Mouse (Mus musculus) liver, adult 2 months (tissue): ENCODE measurements around the gene Mrps18b. TPM values are rescaled to one million over a fixed set of nuclear protein-coding genes. Genes with fewer than 3 reads are reported as not detected.

Experiments
- DNase-seq: peaks from one replicate; pipeline ENCODE4 v3.0.0-alpha.2; 2011; ENCODE audit warnings: low read depth, low spot score; ENCODE audit errors: extremely low read depth
- H3K27ac ChIP-seq: fragments of 200-500 bp; replicated peaks from 2 replicates; pipeline ENCODE4 v1.5.1; 2012; ENCODE audit warnings: low read depth, mild to moderate bottlenecking, control low read depth, inconsistent platforms, low read length; ENCODE audit not compliant: insufficient read depth
- H3K27me3 ChIP-seq: fragments of 200-500 bp; 2 replicates; pipeline ENCODE4 v1.6.1; 2012; ENCODE audit warnings: mild to moderate bottlenecking, moderate library complexity, low read length, inconsistent platforms; ENCODE audit not compliant: control insufficient read depth, insufficient read depth
- H3K36me3 ChIP-seq: fragments of 200-500 bp; 2 replicates; pipeline ENCODE4 v1.6.1; 2012; ENCODE audit warnings: low read length, inconsistent platforms; ENCODE audit not compliant: control insufficient read depth, insufficient read depth
- H3K4me1 ChIP-seq: fragments of 200-500 bp; 2 replicates; pipeline ENCODE4 v1.6.1; 2011; ENCODE audit warnings: low read length; ENCODE audit not compliant: control insufficient read depth, insufficient read depth
- H3K4me3 ChIP-seq: fragments of 200-500 bp; 2 replicates; pipeline ENCODE4 v1.5.1; 2011; ENCODE audit warnings: low read depth, mild to moderate bottlenecking, control low read depth, low read length, moderate library complexity; ENCODE audit not compliant: insufficient read depth
- H3K79me2 ChIP-seq: fragments of 200-500 bp; 2 replicates; pipeline ENCODE4 v1.6.1; 2012; ENCODE audit warnings: inconsistent platforms, mild to moderate bottlenecking, low read length, moderate library complexity; ENCODE audit not compliant: control insufficient read depth, insufficient read depth
- H3K9ac ChIP-seq: fragments of 200-500 bp; 2 replicates; pipeline ENCODE4 v1.6.1; 2012; ENCODE audit warnings: low read depth, mild to moderate bottlenecking, control low read depth, inconsistent platforms, low read length
- CTCF ChIP-seq: fragments of 200-500 bp; IDR thresholded peaks from 2 replicates; pipeline ENCODE4 v1.5.1; 2011; ENCODE audit warnings: low read depth, low read length, control low read depth
- POLR2A ChIP-seq: fragments of 200-500 bp; IDR thresholded peaks from 2 replicates; pipeline ENCODE4 v1.6.1; 2011; ENCODE audit warnings: low read length, control low read depth; ENCODE audit not compliant: insufficient read depth; ENCODE audit errors: extremely low read depth
- WGBS: fragments of 180-500 bp; shearing (Covaris S2); methylation state at CpG from one replicate; pipeline ENCODE4 v1.1.7; 2018; 5-methylcytosine and 5-hydroxymethylcytosine counted together
- polyA plus RNA-seq: library from polyadenylated mRNA; depleted of rRNA; stranded (reverse); fragments of >200 nt; gene quantifications from 2 replicates; pipeline ENCODE4 v1.2.3, GENCODE M21; 2012
- total RNA-seq: library from RNA; depleted of rRNA; stranded (reverse); fragments of >200 nt; gene quantifications from 2 replicates; pipeline ENCODE4 v1.2.3, GENCODE M21; 2014

The Mrps18b gene
- total and polyA plus RNA-seq, 2 experiments = 41.1 to 106 TPM

DNA sequence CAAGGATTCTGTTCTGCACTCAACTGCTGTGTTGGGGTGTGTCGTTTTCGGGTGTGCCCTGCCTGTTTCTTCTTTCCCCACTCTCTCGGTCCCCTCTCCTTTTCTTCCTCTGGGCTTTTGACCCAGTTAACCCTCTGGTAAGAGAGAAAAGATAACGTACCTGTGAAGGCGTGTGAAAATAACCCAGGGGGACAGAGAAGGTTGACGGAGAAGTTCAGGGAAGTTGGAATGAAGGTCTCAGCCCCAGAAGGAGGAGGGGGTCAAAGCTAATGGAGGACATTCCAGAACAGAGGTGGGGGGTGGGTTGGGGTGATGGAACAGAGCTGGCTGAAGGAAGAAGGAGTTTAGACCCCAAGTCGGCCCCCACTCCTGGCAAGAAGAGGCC lies 47.2 kb downstream of the Mrps18b start:
- Histone ChIP-seq H3K9ac (peak overlapping the region; percentile 53; the same call in 1 of the 2 replicates), H3K36me3 (no peaks in the 10 kb centered on the region), H3K79me2 (no peaks in the 10 kb centered on the region), H3K4me1 (peaks cover 6% of the 10 kb centered on the region), H3K27ac (peak overlapping the region; percentile 84), H3K4me3 (peak overlapping the region; percentile 77), H3K27me3 (peaks cover 6% of the 10 kb centered on the region; the same call in 1 of the 2 replicates)
- TF ChIP-seq POLR2A (no peak), CTCF (no peak)
- WGBS = 47% methylated on average over 7 of the region's 7 CpGs
- no peak for DNase-seq

DNA sequence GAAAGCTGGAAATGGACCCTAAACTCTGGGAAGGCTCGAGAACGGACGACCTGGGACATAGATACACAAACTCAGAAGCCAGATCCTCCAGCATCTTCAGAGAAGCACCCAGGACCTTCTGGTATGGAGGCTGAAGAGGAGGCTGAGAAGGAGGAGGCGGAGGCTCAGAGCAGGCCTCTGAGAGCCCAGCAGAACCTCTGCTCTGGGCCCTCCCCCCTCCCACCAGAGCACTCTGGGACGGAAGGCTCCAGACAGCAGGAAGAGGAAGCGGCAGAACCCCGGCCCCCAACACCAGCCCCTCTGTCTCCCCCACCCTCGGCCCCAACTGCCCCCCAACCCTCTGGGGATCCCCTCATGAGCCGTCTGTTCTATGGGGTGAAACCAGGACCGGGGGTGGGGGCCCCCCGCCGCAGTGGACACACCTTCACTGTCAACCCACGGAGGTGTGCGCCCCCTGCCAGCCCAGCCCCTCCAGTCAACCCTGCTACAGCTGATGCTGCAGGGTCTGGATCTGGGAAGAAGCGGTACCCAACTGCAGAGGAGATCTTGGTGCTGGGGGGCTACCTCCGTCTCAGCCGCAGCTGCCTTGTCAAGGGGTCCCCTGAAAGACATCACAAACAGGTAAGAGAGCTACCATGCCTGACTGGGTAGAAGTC lies 47.9 kb downstream of the Mrps18b start:
- TF ChIP-seq CTCF (no peak), POLR2A (no peak)

DNA sequence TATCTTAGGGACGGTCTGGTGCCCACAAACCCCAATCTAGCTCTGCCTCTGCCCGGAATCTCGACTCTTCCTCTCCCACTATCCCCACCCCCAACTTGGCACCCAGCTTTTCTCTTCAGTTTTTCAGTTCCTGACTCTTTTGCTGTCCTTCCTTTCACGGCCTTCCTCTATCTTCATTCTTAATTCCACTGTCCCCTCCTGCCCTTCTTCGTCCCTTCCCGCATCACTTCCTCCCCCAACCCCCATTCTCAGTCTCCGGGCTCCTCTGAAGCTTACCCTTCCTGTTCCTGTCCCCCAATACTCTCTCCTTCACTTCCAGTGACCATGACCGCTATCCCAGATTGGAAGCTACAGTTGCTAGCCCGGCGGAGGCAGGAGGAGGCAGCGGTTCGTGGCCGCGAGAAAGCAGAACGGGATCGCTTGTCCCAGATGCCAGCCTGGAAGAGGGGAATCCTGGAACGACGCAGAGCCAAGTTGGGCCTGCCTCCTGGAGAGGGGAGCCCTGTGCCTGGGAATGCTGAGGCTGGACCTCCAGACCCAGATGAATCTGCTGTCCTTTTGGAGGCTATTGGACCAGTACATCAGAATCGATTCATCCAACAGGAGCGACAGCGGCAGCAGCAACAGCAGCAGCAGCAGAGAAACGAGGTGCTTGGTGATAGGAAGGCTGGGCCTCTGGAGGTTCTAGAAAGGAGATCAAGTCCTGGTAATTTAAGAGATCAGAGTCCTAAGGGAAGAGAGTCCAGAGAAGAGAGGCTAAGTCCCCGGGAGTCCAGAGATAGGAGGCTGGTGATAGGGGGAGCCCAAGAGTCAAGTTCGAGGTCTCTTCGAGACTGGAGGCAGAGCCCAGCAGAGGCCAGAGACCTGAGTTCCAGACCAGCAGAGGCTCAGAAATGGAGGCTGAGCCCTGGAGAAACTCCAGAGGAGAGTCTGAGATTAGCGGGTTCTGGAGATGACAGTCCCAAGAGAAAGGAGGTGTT lies 49.0 kb downstream of the Mrps18b start:
- H3K36me3 ChIP-seq = no peaks in the 10 kb centered on the region
- peaks cover 6% of the 10 kb centered on the region for H3K4me1 ChIP-seq
- H3K4me3 ChIP-seq = peak overlapping the region; percentile 77
- H3K27ac ChIP-seq = peak overlapping the region; percentile 65
- peaks cover 6% of the 10 kb centered on the region; the same call in 1 of the 2 replicates for H3K27me3 ChIP-seq
- TF ChIP-seq POLR2A (no peak), CTCF (peak; percentile 33; the same call in 1 of the 2 replicates)
- DNase-seq = peak; percentile 24
- H3K79me2 ChIP-seq = no peaks in the 10 kb centered on the region
- WGBS = 28% methylated on average over 26 of the region's 26 CpGs
- peak overlapping the region; percentile 78 for H3K9ac ChIP-seq

More for the DNA sequence above, 47.9 kb downstream of the Mrps18b start:
- H3K4me1 ChIP-seq = peaks cover 6% of the 10 kb centered on the region
- 54% methylated on average over 17 of the region's 17 CpGs for WGBS
- no peaks in the 10 kb centered on the region for H3K79me2 ChIP-seq
- DNase-seq = peak; percentile 10
- peak overlapping the region; percentile 87 for H3K9ac ChIP-seq
- H3K4me3 ChIP-seq = peak overlapping the region; percentile 77
- peak overlapping the region; percentile 84 for H3K27ac ChIP-seq
- no peaks in the 10 kb centered on the region for H3K36me3 ChIP-seq
- peaks cover 6% of the 10 kb centered on the region; the same call in 1 of the 2 replicates for H3K27me3 ChIP-seq

DNA sequence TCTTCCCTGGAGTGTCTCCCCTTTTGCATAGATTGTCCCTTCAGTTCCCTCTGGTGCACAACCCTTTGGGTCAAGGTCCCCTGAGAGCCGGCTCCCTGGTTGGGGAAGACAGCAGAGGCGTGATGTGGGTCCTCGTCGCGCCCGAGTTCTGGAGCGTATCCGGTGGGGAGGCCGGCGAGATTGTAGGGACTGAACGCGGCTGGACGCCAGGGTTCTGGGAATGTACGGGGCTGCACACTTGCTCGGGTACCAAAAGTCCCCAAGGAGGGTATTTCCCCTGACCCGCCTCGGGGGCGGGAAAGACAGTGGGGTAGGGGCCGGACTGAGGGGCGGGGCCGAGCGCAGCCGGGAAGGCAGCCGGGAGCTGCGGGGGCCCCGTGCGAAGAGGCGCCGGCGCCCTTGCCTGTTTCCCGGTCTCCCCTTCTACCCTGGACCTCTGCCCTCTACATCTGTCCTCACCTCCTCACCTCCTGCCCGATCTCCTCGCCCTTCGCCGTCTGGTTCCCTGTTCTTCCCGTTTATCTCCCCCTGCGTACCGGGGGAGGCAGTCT lies 49.8 kb downstream of the Mrps18b start:
- DNase-seq = no peak
- H3K79me2 ChIP-seq = no peaks in the 10 kb centered on the region
- TF ChIP-seq CTCF (no peak), POLR2A (0 out of 2 replicates have a peak, but pooled peaks have one; percentile 5)
- H3K9ac ChIP-seq = peak overlapping the region; percentile 78
- H3K4me3 ChIP-seq = peak overlapping the region; percentile 77
- peaks cover 6% of the 10 kb centered on the region for H3K4me1 ChIP-seq
- H3K36me3 ChIP-seq = no peaks in the 10 kb centered on the region
- H3K27me3 ChIP-seq = peaks cover 6% of the 10 kb centered on the region; the same call in 1 of the 2 replicates
- 2% methylated on average over 38 of the region's 38 CpGs for WGBS
- peak overlapping the region; percentile 65 for H3K27ac ChIP-seq

DNA sequence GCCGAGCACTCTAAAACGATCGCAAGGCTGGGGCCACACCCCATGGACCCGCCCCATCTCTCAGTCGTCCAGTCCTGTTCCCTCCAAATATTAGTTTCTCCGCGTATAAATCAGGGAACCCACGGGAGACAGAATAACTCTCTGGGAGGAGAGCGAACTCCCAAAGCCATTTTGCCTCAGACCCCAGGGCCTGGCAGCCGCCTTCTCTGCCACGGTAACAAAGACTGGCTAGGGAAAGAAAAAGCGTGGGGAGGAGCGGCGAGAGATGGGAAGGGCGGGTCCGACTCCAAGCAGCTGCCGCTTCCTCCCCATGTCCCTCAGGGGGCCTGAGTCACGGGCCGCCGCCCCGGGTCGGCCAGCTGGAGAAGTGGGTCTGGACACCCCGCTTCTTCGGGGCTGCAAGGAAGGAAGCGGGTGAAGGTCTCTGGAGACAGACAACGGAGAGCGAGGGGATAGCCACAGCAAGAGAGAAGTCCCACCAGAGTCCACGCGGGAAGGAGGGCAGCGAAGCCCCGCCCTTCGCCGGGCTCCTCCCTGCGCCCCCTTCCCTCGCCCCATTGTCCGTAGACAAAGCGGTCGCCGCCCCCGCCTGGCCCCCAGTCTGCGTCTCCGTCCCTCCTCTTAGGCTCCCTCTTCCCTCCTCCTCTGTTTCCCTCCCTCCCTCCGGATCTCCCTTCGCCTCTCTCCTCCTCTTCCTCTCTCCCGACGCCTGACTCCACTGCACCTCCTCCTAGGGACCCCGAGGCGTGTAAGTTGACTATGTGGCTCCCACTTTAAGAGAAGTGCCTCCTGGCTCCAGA lies 50.5 kb downstream of the Mrps18b start, which contains the start of gene Ppp1r18:
Gene Ppp1r18 (plus strand): TSS at position 113 of the 800 bp plus-strand sequence.
- Histone ChIP-seq H3K4me3 (peak within 1 kb of the TSS; percentile 77), H3K27ac (peak within 1 kb of the TSS; percentile 65), H3K36me3 (no peaks in the 10 kb centered on the region), H3K27me3 (peaks cover 6% of the 10 kb centered on the region; the same call in 1 of the 2 replicates), H3K79me2 (no peaks in the 10 kb centered on the region), H3K4me1 (peaks cover 6% of the 10 kb centered on the region), H3K9ac (peak within 1 kb of the TSS; percentile 78)
- WGBS = 3% methylated on average over 48 of the region's 48 CpGs
- TF ChIP-seq POLR2A = no peak
- no peak for TF ChIP-seq CTCF
- DNase-seq = no peak
